Mouse (Mus musculus) intestine, postnatal 0 days (tissue): ENCODE measurements around the gene Clgn. TPM values are rescaled to one million over a fixed set of nuclear protein-coding genes. Genes with fewer than 3 reads are reported as not detected.
"Not testable (repeated sequence)": the region's sequence is repeated elsewhere in the genome, so short reads cannot be mapped to it uniquely, and the experiment has no call there.

Experiments
- ATAC-seq: fragments of 200-750 bp; cut with Nextera tagmentation; 2 replicates; pipeline ENCODE4 v1.8.0; 2017; ENCODE audit warnings: mild to moderate bottlenecking, moderate TSS enrichment, moderate library complexity
- H3K27ac ChIP-seq: fragments of 300-500 bp; sonication (generic); 2 replicates; pipeline ENCODE4 v1.5.1; 2014; ENCODE audit warnings: mild to moderate bottlenecking, low read depth, low read length, moderate library complexity
- H3K27me3 ChIP-seq: fragments of 300-500 bp; sonication (generic); replicated peaks from 2 replicates; pipeline ENCODE4 v1.6.1; 2014; ENCODE audit warnings: low read length, mixed read lengths; ENCODE audit not compliant: control insufficient read depth, insufficient read depth
- H3K36me3 ChIP-seq: fragments of 300-500 bp; sonication (generic); 2 replicates; pipeline ENCODE4 v1.6.1; 2014; ENCODE audit warnings: mild to moderate bottlenecking, moderate library complexity; ENCODE audit not compliant: control insufficient read depth, insufficient read depth
- H3K4me1 ChIP-seq: fragments of 300-500 bp; sonication (generic); replicated peaks from 2 replicates; pipeline ENCODE4 v1.6.1; 2014; ENCODE audit warnings: antibody characterized with exemption, low read length, mixed read lengths; ENCODE audit not compliant: control insufficient read depth, insufficient read depth
- H3K4me2 ChIP-seq: fragments of 300-500 bp; sonication (generic); replicated peaks from 2 replicates; pipeline ENCODE4 v1.6.1; 2014; ENCODE audit warnings: low read depth, mild to moderate bottlenecking, moderate library complexity
- H3K4me3 ChIP-seq: fragments of 300-500 bp; sonication (generic); 2 replicates; pipeline ENCODE4 v1.5.1; 2014; ENCODE audit warnings: low read depth, low read length
- H3K9ac ChIP-seq: fragments of 300-500 bp; sonication (generic); 2 replicates; pipeline ENCODE4 v1.6.1; 2014; ENCODE audit warnings: mild to moderate bottlenecking, low read depth, low read length
- H3K9me3 ChIP-seq: fragments of 300-500 bp; sonication (generic); 2 replicates; pipeline ENCODE4 v1.6.1; 2016; ENCODE audit warnings: mixed run types; ENCODE audit not compliant: control insufficient read depth
- CTCF ChIP-seq: sonication (generic); IDR thresholded peaks from 2 replicates; pipeline ENCODE4 v1.5.1; 2016; ENCODE audit warnings: low read depth, mild to moderate bottlenecking, control low read depth, antibody characterized with exemption, moderate library complexity
- WGBS: fragments of 180-500 bp; shearing (Covaris S2); extraction: QIAGEN DNeasy Blood & Tissue Kit; methylation state at CpG from one replicate; pipeline ENCODE4 v1.1.7; 2014; 5-methylcytosine and 5-hydroxymethylcytosine counted together
- polyA plus RNA-seq: library from polyadenylated mRNA; unstranded; fragments of >200 nt; fragmentation: Nextera tagmentation; extraction: Ambion mirVana; gene quantifications from 2 replicates; pipeline ENCODE4 v1.2.1, GENCODE M21; 2015

The Clgn gene
- polyA plus RNA-seq, 1 experiment from 2014 or later, result 0.13 TPM

- no peak for TF ChIP-seq CTCF
- H3K4me3 ChIP-seq, result no peak overlapping the region
- H3K9me3 ChIP-seq, result no peaks in the 10 kb centered on the region
- H3K27me3 ChIP-seq, result no peaks in the 10 kb centered on the region
- no peaks in the 10 kb centered on the region for H3K36me3 ChIP-seq
- H3K4me2 ChIP-seq, result no peak overlapping the region
- no peak overlapping the region for H3K27ac ChIP-seq
- H3K9ac ChIP-seq, result no peak overlapping the region
- 86% methylated on average over 11 of the region's 11 CpGs for WGBS
- no peak for ATAC-seq
- H3K4me1 ChIP-seq, result no peaks in the 10 kb centered on the region
Measured at GRCm38 (mm10) chr8:83418805-83419516, 29.3 kb downstream of the Clgn start.

- Histone ChIP-seq H3K36me3 (no peaks in the 10 kb centered on the region), H3K27me3 (no peaks in the 10 kb centered on the region), H3K4me3 (no peak overlapping the region), H3K4me2 (no peak overlapping the region), H3K4me1 (no peaks in the 10 kb centered on the region), H3K9ac (no peak overlapping the region), H3K27ac (no peak overlapping the region), H3K9me3 (no peaks in the 10 kb centered on the region)
- TF ChIP-seq CTCF, result no peak
- WGBS, result 100% methylated on average over 1 of the region's 1 CpGs
- no peak for ATAC-seq
Measured at GRCm38 (mm10) chr8:83421354-83421753, 31.7 kb downstream of the Clgn start.

GRCm38 (mm10) chr8:83423032-83423825 lies 33.6 kb downstream of the Clgn start:
- no peak for ATAC-seq
- 77% methylated on average over 13 of the region's 13 CpGs for WGBS
- Histone ChIP-seq H3K27ac (no peak overlapping the region), H3K9ac (no peak overlapping the region), H3K4me1 (no peaks in the 10 kb centered on the region), H3K27me3 (no peaks in the 10 kb centered on the region), H3K9me3 (no peaks in the 10 kb centered on the region), H3K4me3 (no peak overlapping the region), H3K36me3 (no peaks in the 10 kb centered on the region), H3K4me2 (no peak overlapping the region)
- no peak for TF ChIP-seq CTCF

DNA sequence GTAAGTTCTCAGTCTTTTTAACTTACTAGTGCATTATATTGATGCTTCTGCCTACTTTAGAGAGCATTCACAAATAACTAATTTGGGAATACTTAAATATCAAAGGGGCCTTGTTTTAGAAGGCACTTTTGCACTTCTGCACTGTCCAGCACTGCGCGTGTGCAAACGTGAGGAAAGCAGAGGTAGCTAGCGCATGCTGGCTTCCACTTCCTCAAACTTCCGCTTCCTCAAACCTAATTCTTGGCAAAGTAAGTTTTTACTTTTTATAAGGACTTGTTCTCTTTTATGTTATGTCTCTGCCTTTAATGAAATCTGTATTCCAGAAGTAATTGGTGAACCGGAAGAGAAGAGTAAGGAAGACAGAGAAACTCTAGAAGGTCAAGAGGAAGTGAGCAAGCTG lies 35.5 kb downstream of the Clgn start:
- Histone ChIP-seq H3K4me2 (no peak overlapping the region), H3K9ac (no peak overlapping the region), H3K4me1 (no peaks in the 10 kb centered on the region), H3K27ac (no peak overlapping the region), H3K4me3 (no peak overlapping the region), H3K9me3 (no peaks in the 10 kb centered on the region), H3K36me3 (no peaks in the 10 kb centered on the region), H3K27me3 (no peaks in the 10 kb centered on the region)
- 88% methylated on average over 6 of the region's 6 CpGs for WGBS
- no peak for ATAC-seq
- TF ChIP-seq CTCF, result no peak

- Histone ChIP-seq H3K36me3 (no peaks in the 10 kb centered on the region), H3K9ac (no peak overlapping the region), H3K27me3 (no peaks in the 10 kb centered on the region), H3K9me3 (no peaks in the 10 kb centered on the region), H3K27ac (no peak overlapping the region), H3K4me1 (no peaks in the 10 kb centered on the region), H3K4me3 (no peak overlapping the region), H3K4me2 (no peak overlapping the region)
- 58% methylated on average over 11 of the region's 11 CpGs for WGBS
- no peak for TF ChIP-seq CTCF
- ATAC-seq, result no peak
Measured at GRCm38 (mm10) chr8:83426104-83426759, 36.6 kb downstream of the Clgn start.

GRCm38 (mm10) chr8:83426949-83427348 lies 37.3 kb downstream of the Clgn start:
- no peaks in the 10 kb centered on the region for H3K9me3 ChIP-seq
- no peak for TF ChIP-seq CTCF
- no peak overlapping the region for H3K4me2 ChIP-seq
- no peak overlapping the region for H3K4me3 ChIP-seq
- no peak for ATAC-seq
- H3K27ac ChIP-seq, result no peak overlapping the region
- H3K4me1 ChIP-seq, result no peaks in the 10 kb centered on the region
- H3K9ac ChIP-seq, result no peak overlapping the region
- H3K27me3 ChIP-seq, result no peaks in the 10 kb centered on the region
- no peaks in the 10 kb centered on the region for H3K36me3 ChIP-seq
- WGBS, result 46% methylated on average over 7 of the region's 7 CpGs

DNA sequence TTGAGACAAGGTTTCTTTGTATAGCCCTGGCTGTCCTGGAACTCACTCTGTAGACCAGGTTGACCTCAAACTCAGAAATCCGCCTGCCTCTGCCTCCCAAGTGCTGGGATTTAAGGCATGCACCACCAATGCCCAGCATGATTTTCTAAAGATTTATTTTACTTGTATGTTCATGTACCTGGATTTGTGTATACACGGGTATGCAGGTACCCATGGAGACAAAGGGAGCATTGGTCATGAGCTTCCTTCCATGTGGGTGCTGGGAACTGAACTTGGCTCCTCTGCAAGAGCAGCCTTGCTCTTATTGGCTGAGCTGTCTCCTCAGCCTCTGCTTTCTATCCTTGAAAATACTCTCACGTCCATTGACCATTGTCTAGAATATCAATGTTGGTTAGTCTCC lies 39.0 kb downstream of the Clgn start:
- not testable (repeated sequence) for H3K27ac ChIP-seq, H3K4me3 ChIP-seq, H3K9ac ChIP-seq, H3K4me2 ChIP-seq, H3K27me3 ChIP-seq, ATAC-seq, H3K36me3 ChIP-seq, H3K4me1 ChIP-seq, H3K9me3 ChIP-seq
- WGBS, result 84% methylated on average over 3 of the region's 3 CpGs
